8 mouse cellular contexts compared by ENCODE assay signal in genomic region chr14:21499631-21500153, GRCm38 (mm10). TPM values are rescaled to one million over a fixed set of nuclear protein-coding genes. Genes with fewer than 3 reads are reported as not detected.
DNase-seq lines count a peak whose midpoint lies in the region; ATAC-seq and TF ChIP-seq lines count a peak whose summit lies in the region.

No protein-coding gene starts in this region.

- in situ Hi-C loops in ES-E14 (cut with MboI; ENCODE audit: low sequenced_read_pairs in 2 of 2, unreplicated experiment in 2 of 2), result no loop called here

- under 1% methylated on average over 52 of the region's 57 CpGs for WGBS in embryonic facial prominence, embryonic 13.5 days
- WGBS in heart, postnatal 0 days, result under 1% methylated on average over 42 of the region's 57 CpGs

- peak overlapping the region; percentile 75 to 90 for H3K4me3 ChIP-seq in ES-E14 (ENCODE audit: insufficient read depth in 1 of 2, low read depth in 1 of 2, low read length in 2 of 2, poor library complexity in 1 of 2, severe bottlenecking in 1 of 2)
- H3K4me3 ChIP-seq in embryonic facial prominence, embryonic 13.5 days, result peak overlapping the region; percentile 86
- peak overlapping the region; percentile 69 for H3K4me3 ChIP-seq in heart, postnatal 0 days (ENCODE audit: low read depth, low read length)

- peaks cover 14% of the 10 kb centered on the region for H3K36me3 ChIP-seq in ES-E14 (ENCODE audit: control insufficient read depth, insufficient read depth, low read length, poor library complexity, severe bottlenecking)
- 0 out of 2 replicates have a peak, but pooled peaks cover 3% of the 10 kb centered on the region for H3K36me3 ChIP-seq in embryonic facial prominence, embryonic 13.5 days
- H3K36me3 ChIP-seq in heart, postnatal 0 days (replicated peaks; ENCODE audit: control insufficient read depth, insufficient read depth, low read length), result no peaks in the 10 kb centered on the region

- no peaks in the 10 kb centered on the region for H3K9me3 ChIP-seq in ES-E14 (ENCODE audit: control insufficient read depth, insufficient read depth, low read depth, low read length)
- H3K9me3 ChIP-seq in embryonic facial prominence, embryonic 13.5 days, result no peaks in the 10 kb centered on the region
- H3K9me3 ChIP-seq in heart, postnatal 0 days (replicated peaks; ENCODE audit: control insufficient read depth, low read length), result no peaks in the 10 kb centered on the region

- H3K27ac ChIP-seq in ES-E14 (ENCODE audit: insufficient read depth, low read depth, low read length, poor library complexity, severe bottlenecking), result peak overlapping the region; percentile 94
- peak overlapping the region; percentile 99 for H3K27ac ChIP-seq in embryonic facial prominence, embryonic 13.5 days
- H3K27ac ChIP-seq in heart, postnatal 0 days (ENCODE audit: low read depth), result peak overlapping the region; percentile 92

- no peak for TF ChIP-seq EP300 in heart, postnatal 0 days (IDR thresholded peaks at IDR 0.05; ENCODE audit: low read depth)

- H3K4me1 ChIP-seq in ES-E14 (ENCODE audit: control insufficient read depth in 2 of 2, insufficient read depth in 2 of 2, low read length in 2 of 2, poor library complexity in 1 of 2), result peaks cover 10 to 13% of the 10 kb centered on the region in 2 experiments
- peaks cover 46% of the 10 kb centered on the region for H3K4me1 ChIP-seq in embryonic facial prominence, embryonic 13.5 days
- H3K4me1 ChIP-seq in heart, postnatal 0 days (ENCODE audit: control insufficient read depth, insufficient read depth), result peaks cover 20% of the 10 kb centered on the region; the same call in 1 of the 2 replicates

- H3K27me3 ChIP-seq in embryonic facial prominence, embryonic 13.5 days, result no peaks in the 10 kb centered on the region
- H3K27me3 ChIP-seq in heart, postnatal 0 days (ENCODE audit: control insufficient read depth, insufficient read depth, low read length), result no peaks in the 10 kb centered on the region

- no peak for TF ChIP-seq CTCF in heart, postnatal 0 days (IDR thresholded peaks at IDR 0.05; ENCODE audit: low read depth)

- H3K9ac ChIP-seq in ES-E14 (ENCODE audit: insufficient read depth, low read depth, low read length, poor library complexity, severe bottlenecking), result peak overlapping the region; percentile 84
- H3K9ac ChIP-seq in embryonic facial prominence, embryonic 13.5 days, result peak overlapping the region; percentile 93
- peak overlapping the region; percentile 74 for H3K9ac ChIP-seq in heart, postnatal 0 days (replicated peaks; ENCODE audit: low read depth, low read length)

- DNase-seq in B cell, adult 2 months, result peak; percentile 49 to 61
- DNase-seq in ES-E14 (ENCODE audit: low read depth, low spot score), result no peak
- peak; percentile 61 for DNase-seq in heart, postnatal 0 days (ENCODE audit: low spot score)
- peak; percentile 81 to 89 for DNase-seq in kidney, postnatal 4 days
- DNase-seq in lung, postnatal 36 days, result peak; percentile 51
- peak; percentile 66 for DNase-seq in right cerebral cortex, postnatal 14 days

- H3K4me2 ChIP-seq in embryonic facial prominence, embryonic 13.5 days, result peak overlapping the region; percentile 78
- H3K4me2 ChIP-seq in heart, postnatal 0 days (ENCODE audit: low read depth, low read length), result peak overlapping the region; percentile 92

- ATAC-seq in embryonic facial prominence, embryonic 13.5 days (ENCODE audit: insufficient number of reproducible peaks, insufficient read depth, low FRiP score, low TSS enrichment, low read depth), result peak; percentile 17
- peak; percentile 3; the same call in 1 of the 2 replicates for ATAC-seq in heart, postnatal 0 days (ENCODE audit: insufficient read depth, low read depth)
- ATAC-seq in erythroid progenitor cell, adult 5-6 weeks (replicated peaks; ENCODE audit: low FRiP score, poor library complexity, severe bottlenecking), result no peak

TF ChIP-seq in ES-E14, 5 proteins besides CTCF, POLR2A, EP300 and RAD21:
- TF ChIP-seq HCFC1 (IDR thresholded peaks at IDR 0.05; ENCODE audit: borderline replicate concordance, insufficient read depth, low read length) (no peak), CHD2 (IDR thresholded peaks at IDR 0.05; ENCODE audit: low read depth, low read length) (no peak)

RNA-seq across cellular contexts. Expression of gene Kat6b, which starts 18.5 kb away (rescaled TPM):
- 172 and 204 TPM in 2 replicates for total RNA-seq in ES-E14 (2012; rRNA removed)
- polyA plus RNA-seq in embryonic facial prominence, embryonic 13.5 days (2015; fragmentation: Nextera tagmentation; extraction: Ambion mirVana), result 28.2 and 34.5 TPM in 2 replicates
- 13.9 and 52.9 TPM in 2 replicates for total RNA-seq in heart, postnatal 0 days (2014; rRNA removed; ENCODE audit: low replicate concordance)
- 5.4 and 6.1 TPM in 2 replicates for polyA plus RNA-seq in heart, postnatal 0 days (2015; fragmentation: Nextera tagmentation; extraction: Ambion mirVana)
- total RNA-seq in erythroid progenitor cell, adult 5-6 weeks (2015; ENCODE audit: low replicate concordance), result 6.8 and 8.0 TPM in 2 replicates
- 6.8 and 9.4 TPM in 2 replicates for total RNA-seq in erythroid progenitor cell, adult 5-6 weeks (2017; ENCODE audit: low replicate concordance)
